Mouse (Mus musculus) kidney, adult 9 months (tissue): ENCODE measurements around the gene Ubc.

Experiments used
- DNase-seq: peaks from one replicate; pipeline ENCODE4 v3.0.0; 2022

Ubc gene

GRCm38 (mm10) chr5:125381954-125382672 lies 7.9 kb downstream of the Ubc start:
- no peak for DNase-seq

GRCm38 (mm10) chr5:125378919-125379318 lies 11.1 kb downstream of the Ubc start:
- DNase-seq, result no peak

- DNase-seq, result no peak
Observed at GRCm38 (mm10) chr5:125377214-125377613, 12.8 kb downstream of the Ubc start.

- no peak for DNase-seq
Observed at GRCm38 (mm10) chr5:125375871-125376270, 14.1 kb downstream of the Ubc start.

- no peak for DNase-seq
Observed at GRCm38 (mm10) chr5:125372027-125372426, 18.0 kb downstream of the Ubc start.

- no peak for DNase-seq
Observed at GRCm38 (mm10) chr5:125370950-125371693, 18.9 kb downstream of the Ubc start.

- peak; percentile 74 for DNase-seq
Observed at GRCm38 (mm10) chr5:125368568-125368967, 21.4 kb downstream of the Ubc start.

- DNase-seq, result no peak
Observed at GRCm38 (mm10) chr5:125368156-125368555, 21.8 kb downstream of the Ubc start.

- no peak for DNase-seq
Observed at GRCm38 (mm10) chr5:125364851-125365429, 25.1 kb downstream of the Ubc start.

GRCm38 (mm10) chr5:125363894-125364293 lies 26.1 kb downstream of the Ubc start:
- DNase-seq, result peak; percentile 80

- DNase-seq, result no peak
Observed at GRCm38 (mm10) chr5:125360981-125361510, 29.0 kb downstream of the Ubc start.

- DNase-seq, result peak; percentile 73
Observed at GRCm38 (mm10) chr5:125360566-125360965, 29.4 kb downstream of the Ubc start.

- DNase-seq, result no peak
Observed at GRCm38 (mm10) chr5:125358270-125358608, 31.8 kb downstream of the Ubc start.

- no peak for DNase-seq
Observed at GRCm38 (mm10) chr5:125357543-125358269, 32.3 kb downstream of the Ubc start.

- DNase-seq, result no peak
Observed at GRCm38 (mm10) chr5:125355650-125356049, 34.4 kb downstream of the Ubc start.

GRCm38 (mm10) chr5:125354885-125355492 lies 35.0 kb downstream of the Ubc start:
- DNase-seq, result no peak

GRCm38 (mm10) chr5:125352781-125353294 lies 37.2 kb downstream of the Ubc start:
- no peak for DNase-seq

GRCm38 (mm10) chr5:125351939-125352338 lies 38.1 kb downstream of the Ubc start:
- DNase-seq, result no peak

- no peak for DNase-seq
Observed at GRCm38 (mm10) chr5:125351057-125351456, 38.9 kb downstream of the Ubc start.

- no peak for DNase-seq
Observed at GRCm38 (mm10) chr5:125349391-125349790, 40.6 kb downstream of the Ubc start.

- peak; percentile 72 for DNase-seq
Observed at GRCm38 (mm10) chr5:125348487-125348886, 41.5 kb downstream of the Ubc start.

GRCm38 (mm10) chr5:125348067-125348466 lies 41.9 kb downstream of the Ubc start:
- no peak for DNase-seq
